In genomic region chr2:117299596-117300448, GRCm38 (mm10) we compare ENCODE assay signal across 17 mouse cellular contexts. TPM values are rescaled to one million over a fixed set of nuclear protein-coding genes. Genes with fewer than 3 reads are reported as not detected.
DNase-seq lines count a peak whose midpoint lies in the region; ATAC-seq lines count a peak whose summit lies in the region.
"Had no signal": no experiment of that assay in that cellular context is flagged by ENCODE, and none has a peak within 500 bp of the region (broad histone marks: within the 10 kb centered on the region; RNA-seq: fewer than 3 reads in every experiment).

No protein-coding gene starts in this region.

- ATAC-seq in common myeloid progenitor, adult 5-6 weeks (replicated peaks; ENCODE audit: low read depth, poor library complexity, severe bottlenecking): peak; percentile 30
- ATAC-seq in megakaryocyte progenitor cell, adult 5-6 weeks (replicated peaks; ENCODE audit: poor library complexity): peak; percentile 62
- ATAC-seq: forebrain, embryonic 15.5 days; midbrain, embryonic 16.5 days had no signal

- DNase-seq in 3T3-L1 (ENCODE audit: low read depth, low spot score): peak; percentile 4
- DNase-seq in ES-CJ7 (ENCODE audit: low read depth, low spot score): peak; percentile 14
- DNase-seq in urinary bladder, postnatal 14 days (ENCODE audit: low spot score): no peak
- no peak for DNase-seq in layer of hippocampus, adult 11-12 months (ENCODE audit: low spot score)
- no peak for DNase-seq in T-cell, adult 2 months (ENCODE audit: low spot score)
- DNase-seq: adrenal gland, postnatal 36 days; cerebellum, adult 8-10 months; heart, postnatal 14 days; kidney, adult 8-10 months; kidney, postnatal 14 days; retina, postnatal 1 day; thymus, postnatal 25 days had no signal

RNA-seq across cellular contexts. Expression of gene Rasgrp1, which starts 43.0 kb away (rescaled TPM):
- not detected in 2 replicates for total RNA-seq in common myeloid progenitor, adult 5-6 weeks (2017)
- 0.07 TPM in 1 of 2 replicates, not detected in the other for total RNA-seq in megakaryocyte progenitor cell, adult 5-6 weeks (2015)
- not detected in 2 replicates for total RNA-seq in megakaryocyte progenitor cell, adult 5-6 weeks (2017)
- total RNA-seq: gastrocnemius, adult 18-20 months had no signal

RNA-seq across cellular contexts. Expression of gene Fam98b, which starts 50.3 kb away (rescaled TPM):
- total RNA-seq in common myeloid progenitor, adult 5-6 weeks (2017): 18.2 and 42.2 TPM in 2 replicates
- 40.8 and 43.5 TPM in 2 replicates for total RNA-seq in megakaryocyte progenitor cell, adult 5-6 weeks (2015)
- total RNA-seq in megakaryocyte progenitor cell, adult 5-6 weeks (2017): 15.8 and 19.1 TPM in 2 replicates

Comparison
In these comparisons a context has a peak if more than half of its experiments do, and no peak if none do; other contexts are left out.
1. DNase-seq: peak in 3T3-L1 (single experiment) and ES-CJ7 (single experiment); none in urinary bladder, postnatal 14 days (single experiment), layer of hippocampus, adult 11-12 months (single experiment) and T-cell, adult 2 months (single experiment).